Mouse (Mus musculus) ES-Bruce4 (cell line): ENCODE data around the gene Itih5.
A peak's percentile ranks its signal among the peaks of the same experiment; 100 is the strongest.

Experiments
- CTCF ChIP-seq: IDR thresholded peaks from one replicate; pipeline ENCODE4 v1.8.1; 2011; ENCODE audit warnings: low read depth, low read length
- EP300 ChIP-seq: IDR thresholded peaks from 2 replicates; pipeline ENCODE4 v1.6.1; 2011; ENCODE audit warnings: low read depth, low read length; ENCODE audit not compliant: insufficient read depth
- POLR2A ChIP-seq: IDR thresholded peaks from one replicate; pipeline ENCODE4 v1.8.1; 2011; ENCODE audit warnings: low read length; ENCODE audit not compliant: insufficient read depth

- TF ChIP-seq POLR2A (no peak), CTCF (no peak), EP300 (peak; percentile 72; the same call in 1 of the 2 replicates)
Observed at GRCm38 (mm10) chr2:10300771-10301170, 147.4 kb downstream of the Itih5 start.
